Mouse (Mus musculus) cerebellum, adult 2 months (tissue): ENCODE results near the gene Otulinl. TPM values are rescaled to one million over a fixed set of nuclear protein-coding genes. Genes with fewer than 3 reads are reported as not detected.
A peak's percentile ranks its signal among the peaks of the same experiment; 100 is the strongest.

Experiments
- DNase-seq, 2 experiments: peaks; one replicate each; pipeline ENCODE4 v3.0.0; 2021
- H3K27ac ChIP-seq: fragments of 200-500 bp; 2 replicates; pipeline ENCODE4 v1.5.1; 2012; ENCODE audit warnings: low read length, control low read depth, inconsistent platforms; ENCODE audit not compliant: insufficient read depth
- H3K27me3 ChIP-seq: fragments of 200-500 bp; 2 replicates; pipeline ENCODE4 v1.6.1; 2012; ENCODE audit warnings: inconsistent platforms, mild to moderate bottlenecking, low read length, moderate library complexity; ENCODE audit not compliant: control insufficient read depth, insufficient read depth
- H3K4me1 ChIP-seq: fragments of 200-500 bp; 2 replicates; pipeline ENCODE4 v1.6.1; 2011; ENCODE audit warnings: low read length; ENCODE audit not compliant: control insufficient read depth, insufficient read depth
- H3K4me3 ChIP-seq: fragments of 200-500 bp; replicated peaks from 2 replicates; pipeline ENCODE3; 2011; ENCODE audit warnings: mild to moderate bottlenecking, low read depth, low read length, control low read depth; ENCODE audit not compliant: insufficient read depth
- CTCF ChIP-seq: fragments of 200-500 bp; IDR thresholded peaks from 2 replicates; pipeline ENCODE4 v1.5.1; 2011; ENCODE audit warnings: low read depth, mild to moderate bottlenecking, control low read depth, low read length, moderate library complexity, borderline replicate concordance; ENCODE audit not compliant: insufficient read depth
- POLR2A ChIP-seq: fragments of 200-500 bp; IDR thresholded peaks from 2 replicates; pipeline ENCODE4 v1.6.1; 2011; ENCODE audit warnings: low read length, control low read depth, borderline replicate concordance; ENCODE audit not compliant: insufficient read depth
- WGBS: fragments of 180-500 bp; shearing (Covaris S2); methylation state at CpG from one replicate; pipeline ENCODE4 v1.1.7; 2018; 5-methylcytosine and 5-hydroxymethylcytosine counted together
- polyA plus RNA-seq: library from polyadenylated mRNA; depleted of rRNA; stranded (reverse); fragments of >200 nt; gene quantifications from 2 replicates; pipeline ENCODE4 v1.2.3, GENCODE M21; 2012

Gene Otulinl
- polyA plus RNA-seq, 1 experiment: 5.4 TPM

DNA sequence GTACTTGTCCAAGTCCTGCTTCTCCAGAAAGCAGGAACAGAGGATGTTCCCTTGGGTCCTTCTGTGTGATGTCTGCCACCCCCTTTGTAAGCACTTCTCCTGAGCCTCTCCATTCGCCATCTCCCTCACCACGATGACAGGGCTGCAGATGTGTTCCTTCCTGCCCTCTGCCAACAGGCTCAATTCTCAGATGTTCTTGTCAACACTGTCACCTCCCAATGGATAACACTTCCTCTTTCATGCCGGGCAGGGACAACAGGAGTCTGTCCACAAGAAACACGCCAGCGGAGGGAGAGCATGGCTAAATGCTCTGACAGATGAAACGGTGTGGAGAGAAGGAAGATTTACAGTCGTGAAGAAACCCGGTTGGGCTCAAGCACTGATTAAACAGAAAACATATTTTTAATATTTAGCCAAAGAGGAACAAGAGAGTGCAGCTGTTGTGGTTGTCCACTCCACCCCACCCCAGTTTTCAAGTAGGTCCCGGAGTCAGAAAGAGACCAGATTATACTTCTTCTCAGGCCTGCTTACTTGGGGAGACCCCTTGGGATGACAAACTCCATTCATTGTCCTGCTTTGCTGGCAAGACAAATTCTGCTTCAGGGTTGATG, 6.8 kb upstream of the Otulinl start:
- DNase-seq: no peak
- WGBS: 79% methylated on average over 9 of the region's 9 CpGs
- Histone ChIP-seq H3K27me3 (no peaks in the 10 kb centered on the region), H3K4me3 (no peak overlapping the region), H3K4me1 (no peaks in the 10 kb centered on the region), H3K27ac (no peak overlapping the region)
- no peak for TF ChIP-seq POLR2A
- TF ChIP-seq CTCF: no peak

DNA sequence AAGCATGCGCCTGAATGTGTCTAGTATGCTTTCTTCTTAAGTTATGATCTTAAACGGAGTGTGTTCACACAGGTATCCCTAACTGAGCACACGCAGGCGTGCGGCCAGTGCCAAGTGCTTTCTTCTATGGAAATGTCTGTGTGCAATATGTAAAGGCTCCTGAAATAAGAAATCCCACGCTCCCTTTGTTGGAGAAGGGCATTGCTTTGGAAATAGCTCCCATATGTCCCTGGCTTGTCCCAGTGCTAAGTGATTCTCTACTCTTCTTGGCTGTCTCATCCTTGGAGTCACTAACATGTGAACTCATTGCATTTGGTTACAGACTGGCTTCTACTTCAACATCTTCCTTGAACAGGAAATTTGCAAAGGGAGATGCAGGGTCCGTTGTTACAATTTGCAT, 3.4 kb upstream of the Otulinl start:
- no peak overlapping the region for H3K27ac ChIP-seq
- no peaks in the 10 kb centered on the region for H3K27me3 ChIP-seq
- H3K4me3 ChIP-seq: no peak overlapping the region
- WGBS: 89% methylated on average over 7 of the region's 7 CpGs
- TF ChIP-seq CTCF (no peak), POLR2A (no peak)
- H3K4me1 ChIP-seq: 0 out of 2 replicates have a peak, but pooled peaks cover 2% of the 10 kb centered on the region
- DNase-seq: no peak

DNA sequence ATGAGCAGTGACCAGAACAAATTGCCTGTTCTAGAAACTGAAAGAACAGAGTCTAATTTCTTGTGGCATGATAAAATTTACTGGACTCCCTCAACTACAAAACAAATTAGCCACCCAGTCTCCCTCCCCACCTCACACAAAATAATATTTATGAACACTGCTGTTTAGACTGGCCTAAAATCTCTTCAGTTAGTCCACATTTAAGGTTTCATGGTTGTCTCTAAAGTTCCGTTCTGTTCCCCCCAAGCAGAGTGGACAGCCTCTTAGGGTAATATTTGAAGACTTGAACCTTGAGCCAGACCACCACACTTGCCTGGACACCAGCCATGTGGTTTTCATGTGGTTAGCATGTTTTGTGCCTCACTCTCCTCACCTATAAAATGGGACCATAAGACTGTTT, 1.8 kb upstream of the Otulinl start:
- no peak overlapping the region for H3K4me3 ChIP-seq
- no peaks in the 10 kb centered on the region for H3K27me3 ChIP-seq
- H3K4me1 ChIP-seq: 0 out of 2 replicates have a peak, but pooled peaks cover 2% of the 10 kb centered on the region
- DNase-seq: no peak
- no peak overlapping the region for H3K27ac ChIP-seq
- 98% methylated on average over 1 of the region's 1 CpGs for WGBS
- TF ChIP-seq CTCF: no peak
- no peak for TF ChIP-seq POLR2A

DNA sequence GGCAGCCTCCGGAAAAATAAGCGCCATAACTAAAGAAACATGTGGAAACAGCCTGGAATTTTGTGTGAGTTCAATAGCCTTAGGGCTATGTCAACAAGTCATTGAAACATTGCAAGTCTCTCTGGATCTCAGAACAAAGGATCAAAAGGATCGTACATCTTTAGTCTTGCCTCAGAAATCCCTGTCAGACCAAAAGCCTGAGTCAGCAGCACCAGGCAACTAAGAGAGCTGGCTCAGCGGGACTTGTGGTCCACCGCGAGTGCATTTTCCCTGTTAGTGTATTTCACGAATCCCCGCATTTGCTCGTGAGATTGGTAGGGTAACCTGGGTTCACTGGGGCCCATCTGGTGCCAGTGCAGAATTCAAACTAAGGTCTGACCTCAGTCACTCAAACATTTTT, 1.2 kb upstream of the Otulinl start:
- no peak overlapping the region for H3K4me3 ChIP-seq
- no peak for DNase-seq
- H3K27ac ChIP-seq: no peak overlapping the region
- TF ChIP-seq CTCF: no peak
- no peak for TF ChIP-seq POLR2A
- H3K4me1 ChIP-seq: peaks cover 6% of the 10 kb centered on the region
- WGBS: 77% methylated on average over 9 of the region's 9 CpGs
- no peaks in the 10 kb centered on the region for H3K27me3 ChIP-seq

DNA sequence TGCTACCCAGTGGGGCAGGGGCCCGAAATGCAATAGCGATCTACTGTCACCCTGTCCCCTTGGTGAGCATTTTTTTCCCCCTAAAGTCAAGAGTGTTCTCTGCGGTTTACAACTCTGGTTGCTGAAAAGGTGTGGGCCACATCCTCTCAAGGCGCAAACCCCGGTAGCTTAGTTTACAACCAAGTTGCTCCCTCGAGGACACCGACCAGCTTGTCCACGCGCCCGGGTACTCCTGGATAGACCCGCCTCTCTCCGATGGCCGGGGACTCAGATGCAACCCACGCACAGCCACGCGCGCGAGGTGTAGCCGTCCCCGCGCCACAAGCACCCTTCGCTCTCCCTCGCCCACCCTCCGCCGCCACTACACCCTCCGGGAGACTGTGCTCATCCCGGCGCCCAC, 382 bp downstream of the Otulinl start:
- WGBS: 2% methylated on average over 26 of the region's 28 CpGs
- Histone ChIP-seq H3K4me1 (peaks cover 10% of the 10 kb centered on the region), H3K27ac (no peak overlapping the region), H3K4me3 (peak overlapping the region; percentile 57), H3K27me3 (no peaks in the 10 kb centered on the region)
- no peak for DNase-seq
- no peak for TF ChIP-seq CTCF
- TF ChIP-seq POLR2A: no peak

DNA sequence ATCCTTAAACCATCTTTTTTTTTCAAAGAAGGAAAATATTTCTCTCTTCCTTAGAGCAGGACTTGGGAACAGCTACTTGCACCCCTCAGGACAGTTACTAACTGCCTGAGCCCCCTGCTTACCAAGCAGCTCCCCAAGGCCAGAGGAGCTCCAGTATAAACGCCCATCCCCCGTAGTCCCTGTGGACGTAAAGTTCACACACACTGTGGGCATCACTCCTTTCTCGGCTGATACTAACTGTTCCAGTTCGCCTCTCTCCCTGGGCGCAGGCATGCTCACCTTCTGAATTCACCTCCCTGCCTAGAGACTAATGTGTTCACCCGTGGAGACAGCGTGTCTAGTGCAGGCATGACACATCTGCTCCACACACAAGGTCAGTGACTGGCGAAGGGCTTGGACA, 2.9 kb downstream of the Otulinl start:
- Histone ChIP-seq H3K27me3 (no peaks in the 10 kb centered on the region), H3K27ac (no peak overlapping the region), H3K4me1 (peaks cover 15% of the 10 kb centered on the region), H3K4me3 (no peak overlapping the region)
- no peak for DNase-seq
- TF ChIP-seq POLR2A (no peak), CTCF (no peak)
- WGBS: 89% methylated on average over 9 of the region's 9 CpGs

DNA sequence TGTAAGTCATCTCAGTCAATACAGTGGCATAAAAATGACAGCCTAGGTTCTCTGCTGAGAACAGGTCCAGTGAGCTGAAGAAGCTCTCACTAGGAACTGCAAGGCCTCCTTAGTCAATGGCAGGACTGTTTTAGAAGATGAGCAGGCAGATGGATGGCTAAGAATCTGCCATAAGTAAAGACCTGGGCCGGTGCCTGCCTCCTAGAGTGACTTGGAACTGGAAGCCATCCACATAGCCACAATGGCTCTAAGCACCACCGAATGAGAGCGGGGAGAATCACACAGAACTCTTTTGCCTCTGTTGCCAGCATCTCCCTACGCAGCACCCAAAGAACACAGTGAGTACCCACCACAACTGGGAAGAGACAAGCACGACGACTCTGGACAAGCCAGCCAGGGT, 3.6 kb downstream of the Otulinl start:
- Histone ChIP-seq H3K27ac (no peak overlapping the region), H3K27me3 (no peaks in the 10 kb centered on the region), H3K4me1 (peaks cover 15% of the 10 kb centered on the region), H3K4me3 (no peak overlapping the region)
- TF ChIP-seq POLR2A: no peak
- no peak for TF ChIP-seq CTCF
- 30% methylated on average over 6 of the region's 6 CpGs for WGBS
- DNase-seq: peak; percentile 43 to 57

DNA sequence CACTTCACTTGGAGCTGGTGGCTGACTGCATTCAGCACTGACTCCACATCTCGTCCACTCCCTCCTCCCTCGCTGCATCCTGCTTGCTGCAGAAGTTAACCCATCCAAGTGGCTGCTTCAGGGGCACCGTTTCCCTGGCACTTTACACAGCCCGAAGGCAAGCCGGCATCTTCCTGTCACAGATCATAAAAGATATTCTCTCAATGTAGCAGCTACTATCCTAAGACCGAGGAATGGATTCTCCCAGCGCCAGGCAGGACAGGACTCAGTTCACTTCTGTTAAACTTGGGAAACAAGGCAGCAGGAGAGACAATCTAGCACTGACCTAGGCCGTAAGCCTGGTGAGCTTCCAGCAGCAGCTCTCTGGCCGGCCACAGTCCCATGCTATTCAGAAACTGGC, 5.2 kb downstream of the Otulinl start:
- DNase-seq: no peak
- 68% methylated on average over 9 of the region's 9 CpGs for WGBS
- TF ChIP-seq POLR2A: no peak
- Histone ChIP-seq H3K27ac (no peak overlapping the region), H3K4me1 (peaks cover 15% of the 10 kb centered on the region), H3K27me3 (no peaks in the 10 kb centered on the region), H3K4me3 (no peak overlapping the region)
